9 mouse cellular contexts compared by ENCODE assay signal in the genomic region with DNA sequence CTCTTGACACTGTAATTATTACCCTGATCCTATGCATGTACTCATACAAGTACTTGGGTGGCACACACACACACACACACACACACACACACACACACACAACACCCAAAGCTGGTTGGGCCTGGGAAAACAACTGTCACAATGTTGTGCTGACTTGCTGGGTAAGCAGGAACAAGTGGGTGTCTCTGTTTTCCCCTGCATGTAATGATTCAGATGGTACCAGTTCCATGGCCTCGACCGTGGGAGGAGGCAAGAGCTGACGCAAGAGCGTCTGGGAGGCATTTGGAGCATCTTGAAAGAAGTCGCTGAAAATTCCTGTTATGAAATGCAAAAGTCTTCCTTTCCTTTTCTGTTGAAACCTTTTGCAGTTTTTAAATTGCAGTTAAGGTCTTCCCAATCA. TPM values are rescaled to one million over a fixed set of nuclear protein-coding genes. Genes with fewer than 3 reads are reported as not detected.
A peak's percentile ranks its signal among the peaks of the same experiment; 100 is the strongest.
DNase-seq lines count a peak whose midpoint lies in the region; ATAC-seq and TF ChIP-seq lines count a peak whose summit lies in the region.
"Had no signal": no experiment of that assay in that cellular context is flagged by ENCODE, and none has a peak within 500 bp of the region (broad histone marks: within the 10 kb centered on the region; RNA-seq: fewer than 3 reads in every experiment).

No protein-coding gene starts in this region.

- no peak for TF ChIP-seq EP300 in stomach, postnatal 0 days (optimal IDR thresholded peaks at IDR 0.05)

- no peak overlapping the region for H3K4me3 ChIP-seq in heart, embryonic 13.5 days
- H3K4me3 ChIP-seq in stomach, postnatal 0 days (ENCODE audit: low read depth, low read length): no peak overlapping the region
- no peak overlapping the region for H3K4me3 ChIP-seq in forebrain, embryonic 10.5 days
- H3K4me3 ChIP-seq: limb, embryonic 10.5 days had no signal

- no peaks in the 10 kb centered on the region for H3K36me3 ChIP-seq in heart, embryonic 13.5 days
- no peaks in the 10 kb centered on the region for H3K36me3 ChIP-seq in stomach, postnatal 0 days (ENCODE audit: control insufficient read depth, insufficient read depth, low read length)
- H3K36me3 ChIP-seq in forebrain, embryonic 10.5 days (replicated peaks): no peaks in the 10 kb centered on the region
- H3K36me3 ChIP-seq: limb, embryonic 10.5 days had no signal

- peak overlapping the region; percentile 67 for H3K27ac ChIP-seq in heart, embryonic 13.5 days (replicated peaks)
- H3K27ac ChIP-seq in stomach, postnatal 0 days (replicated peaks): no peak overlapping the region
- H3K27ac ChIP-seq in forebrain, embryonic 10.5 days: no peak overlapping the region

- H3K9ac ChIP-seq in heart, embryonic 13.5 days: no peak overlapping the region
- no peak overlapping the region for H3K9ac ChIP-seq in stomach, postnatal 0 days (ENCODE audit: low read length)

- no peak for TF ChIP-seq CTCF in stomach, postnatal 0 days (IDR thresholded peaks at IDR 0.05; ENCODE audit: low read depth)

- peaks cover 3% of the 10 kb centered on the region; the same call in 1 of the 2 replicates for H3K4me1 ChIP-seq in heart, embryonic 13.5 days
- H3K4me1 ChIP-seq in stomach, postnatal 0 days (replicated peaks; ENCODE audit: control insufficient read depth, insufficient read depth): no peaks in the 10 kb centered on the region
- peaks cover 31% of the 10 kb centered on the region for H3K4me1 ChIP-seq in forebrain, embryonic 10.5 days

- peaks cover 41% of the 10 kb centered on the region for H3K27me3 ChIP-seq in heart, embryonic 13.5 days (replicated peaks)
- H3K27me3 ChIP-seq in stomach, postnatal 0 days (ENCODE audit: control insufficient read depth, insufficient read depth, low read length): no peaks in the 10 kb centered on the region
- peaks cover 96% of the 10 kb centered on the region for H3K27me3 ChIP-seq in forebrain, embryonic 10.5 days (ENCODE audit: poor library complexity, severe bottlenecking)

- WGBS in heart, embryonic 13.5 days: 45% methylated on average over 5 of the region's 5 CpGs
- WGBS in stomach, postnatal 0 days: 58% methylated on average over 5 of the region's 5 CpGs
- 74% methylated on average over 5 of the region's 5 CpGs for WGBS in forebrain, embryonic 10.5 days

- H3K9me3 ChIP-seq in heart, embryonic 13.5 days: no peaks in the 10 kb centered on the region
- H3K9me3 ChIP-seq in stomach, postnatal 0 days (ENCODE audit: control insufficient read depth, low read length): no peaks in the 10 kb centered on the region
- H3K9me3 ChIP-seq in forebrain, embryonic 10.5 days: no peaks in the 10 kb centered on the region
- H3K9me3 ChIP-seq: limb, embryonic 10.5 days had no signal

- no peak for DNase-seq in heart, adult 8-10 months (ENCODE audit: low spot score)
- peak; percentile 10 for DNase-seq in adipocyte (ENCODE audit: low spot score)
- peak; percentile 12 for DNase-seq in kidney, postnatal 14 days
- peak; percentile 18 for DNase-seq in lung, postnatal 25 days (ENCODE audit: low spot score)
- DNase-seq in stomach, postnatal 0 days (ENCODE audit: low spot score): no peak
- no peak for DNase-seq in forebrain, embryonic 10.5 days (ENCODE audit: extremely low spot score, low spot score)
- no peak for DNase-seq in c-Kit-positive CD71-positive TER-119-positive erythroid progenitor cells, embryonic 14.5 days (ENCODE audit: low spot score)

- no peak for ATAC-seq in heart, embryonic 13.5 days (ENCODE audit: extremely low read depth, insufficient number of reproducible peaks, low FRiP score, low TSS enrichment)
- no peak for ATAC-seq in stomach, postnatal 0 days (ENCODE audit: low FRiP score, low TSS enrichment)

- no peak overlapping the region for H3K4me2 ChIP-seq in heart, embryonic 13.5 days
- no peak overlapping the region for H3K4me2 ChIP-seq in stomach, postnatal 0 days (replicated peaks; ENCODE audit: low read depth)

RNA-seq across cellular contexts. Expression of gene H2al1a, which starts 45.0 kb away (rescaled TPM):
- polyA plus RNA-seq in heart, embryonic 13.5 days (2015; fragmentation: Nextera tagmentation; extraction: Ambion mirVana): not detected in 2 replicates
- not detected for total RNA-seq in heart, adult 8-10 months (2022)
- not detected in 2 replicates for polyA plus RNA-seq in stomach, postnatal 0 days (2015; fragmentation: Nextera tagmentation; extraction: Ambion mirVana)
- not detected in 2 replicates for polyA plus RNA-seq in forebrain, embryonic 10.5 days (2016; fragmentation: Nextera tagmentation; extraction: Ambion mirVana)
- polyA plus RNA-seq: limb, embryonic 10.5 days had no signal

RNA-seq across cellular contexts. Expression of gene H2al1b, which starts 48.2 kb away (rescaled TPM):
- polyA plus RNA-seq in heart, embryonic 13.5 days (2015; fragmentation: Nextera tagmentation; extraction: Ambion mirVana): not detected in 2 replicates
- total RNA-seq in heart, adult 8-10 months (2022): not detected
- polyA plus RNA-seq in stomach, postnatal 0 days (2015; fragmentation: Nextera tagmentation; extraction: Ambion mirVana): not detected in 2 replicates
- polyA plus RNA-seq in forebrain, embryonic 10.5 days (2016; fragmentation: Nextera tagmentation; extraction: Ambion mirVana): not detected in 2 replicates
- polyA plus RNA-seq: limb, embryonic 10.5 days had no signal

RNA-seq across cellular contexts. Expression of gene H2al1c, which starts 51.4 kb away (rescaled TPM):
- not detected in 2 replicates for polyA plus RNA-seq in heart, embryonic 13.5 days (2015; fragmentation: Nextera tagmentation; extraction: Ambion mirVana)
- total RNA-seq in heart, adult 8-10 months (2022): not detected
- not detected in 2 replicates for polyA plus RNA-seq in stomach, postnatal 0 days (2015; fragmentation: Nextera tagmentation; extraction: Ambion mirVana)
- polyA plus RNA-seq in forebrain, embryonic 10.5 days (2016; fragmentation: Nextera tagmentation; extraction: Ambion mirVana): not detected in 2 replicates
- polyA plus RNA-seq: limb, embryonic 10.5 days had no signal

RNA-seq across cellular contexts. Expression of gene H2al1d, which starts 54.6 kb away (rescaled TPM):
- not detected in 2 replicates for polyA plus RNA-seq in heart, embryonic 13.5 days (2015; fragmentation: Nextera tagmentation; extraction: Ambion mirVana)
- total RNA-seq in heart, adult 8-10 months (2022): not detected
- polyA plus RNA-seq in stomach, postnatal 0 days (2015; fragmentation: Nextera tagmentation; extraction: Ambion mirVana): not detected in 2 replicates
- polyA plus RNA-seq in forebrain, embryonic 10.5 days (2016; fragmentation: Nextera tagmentation; extraction: Ambion mirVana): not detected in 2 replicates
- polyA plus RNA-seq: limb, embryonic 10.5 days had no signal

RNA-seq across cellular contexts. Expression of gene H2al1e, which starts 57.7 kb away (rescaled TPM):
- polyA plus RNA-seq in heart, embryonic 13.5 days (2015; fragmentation: Nextera tagmentation; extraction: Ambion mirVana): not detected in 2 replicates
- not detected for total RNA-seq in heart, adult 8-10 months (2022)
- polyA plus RNA-seq in stomach, postnatal 0 days (2015; fragmentation: Nextera tagmentation; extraction: Ambion mirVana): not detected in 2 replicates
- polyA plus RNA-seq in forebrain, embryonic 10.5 days (2016; fragmentation: Nextera tagmentation; extraction: Ambion mirVana): not detected in 2 replicates
- polyA plus RNA-seq: limb, embryonic 10.5 days had no signal

Comparison
In these comparisons a context has a peak if more than half of its experiments do, and no peak if none do; other contexts are left out.
1. DNase-seq: peak in adipocyte (single experiment), kidney, postnatal 14 days (single experiment) and lung, postnatal 25 days (single experiment); none in heart, adult 8-10 months (single experiment), stomach, postnatal 0 days (single experiment), forebrain, embryonic 10.5 days (single experiment) and c-Kit-positive CD71-positive TER-119-positive erythroid progenitor cells, embryonic 14.5 days (single experiment).